Mouse (Mus musculus) C2C12 (cell line): ENCODE measurements around the gene Hipk3.

Source experiments
- CTCF ChIP-seq: IDR thresholded peaks from one replicate; pipeline ENCODE4 v1.5.1; 2011; ENCODE audit not compliant: control insufficient read depth, insufficient read depth, insufficient read length
- MAX ChIP-seq: IDR thresholded peaks from one replicate; pipeline ENCODE4 v1.6.1; 2011; ENCODE audit warnings: mild to moderate bottlenecking, control low read depth
- MYOD1 ChIP-seq: IDR thresholded peaks from one replicate; pipeline ENCODE4 v1.6.1; 2011; ENCODE audit warnings: low read depth; ENCODE audit not compliant: control insufficient read depth, insufficient read length
- MYOG ChIP-seq: IDR thresholded peaks from one replicate; pipeline ENCODE4 v1.6.1; 2011; ENCODE audit not compliant: control insufficient read depth, insufficient read length; ENCODE audit errors: extremely low read depth
- USF1 ChIP-seq: IDR thresholded peaks from one replicate; pipeline ENCODE4 v1.6.1; 2011; ENCODE audit warnings: low read depth, mild to moderate bottlenecking, control low read depth, moderate library complexity

- TF ChIP-seq CTCF (no peak), USF1 (no peak), MYOD1 (no peak), MAX (no peak), MYOG (no peak)
These were observed 116.3 kb downstream of the Hipk3 start for GRCm38 (mm10) chr2:104377990-104378389.
